Mouse (Mus musculus): ENCODE measurements around the gene Slc25a3. TPM values are rescaled to one million over a fixed set of nuclear protein-coding genes. Genes with fewer than 3 reads are reported as not detected.

Slc25a3 gene
- total and polyA plus RNA-seq, 2 experiments from 2014 or later = 1,847 to 2,043 TPM

GRCm38 (mm10) chr10:91101936-91102335, 21.9 kb downstream of the Slc25a3 start:
- DNase-seq (ENCODE audit: low spot score) (no peak), ATAC-seq (ENCODE audit: insufficient read depth, low read depth) (no peak)
- TF ChIP-seq CTCF (IDR thresholded peaks at IDR 0.05; ENCODE audit: low read depth) = no peak
- TF ChIP-seq EP300 (IDR thresholded peaks at IDR 0.05; ENCODE audit: low read depth) = no peak
- 90% methylated on average over 25 of the region's 25 CpGs for WGBS
- Histone ChIP-seq H3K4me1 (ENCODE audit: control insufficient read depth, insufficient read depth) (no peaks in the 10 kb centered on the region), H3K4me3 (ENCODE audit: low read depth, low read length) (no peak overlapping the region), H3K36me3 (replicated peaks; ENCODE audit: control insufficient read depth, insufficient read depth, low read length) (peaks cover 13% of the 10 kb centered on the region), H3K27ac (ENCODE audit: low read depth) (no peak overlapping the region), H3K4me2 (ENCODE audit: low read depth, low read length) (no peak overlapping the region), H3K9ac (replicated peaks; ENCODE audit: low read depth, low read length) (no peak overlapping the region), H3K27me3 (ENCODE audit: control insufficient read depth, insufficient read depth, low read length) (no peaks in the 10 kb centered on the region), H3K9me3 (replicated peaks; ENCODE audit: control insufficient read depth, low read length) (no peaks in the 10 kb centered on the region)

- Histone ChIP-seq H3K27me3 (ENCODE audit: control insufficient read depth, insufficient read depth, low read length) (no peaks in the 10 kb centered on the region), H3K9ac (replicated peaks; ENCODE audit: low read depth, low read length) (no peak overlapping the region), H3K36me3 (replicated peaks; ENCODE audit: control insufficient read depth, insufficient read depth, low read length) (peaks cover 21% of the 10 kb centered on the region), H3K4me2 (ENCODE audit: low read depth, low read length) (no peak overlapping the region), H3K4me1 (ENCODE audit: control insufficient read depth, insufficient read depth) (no peaks in the 10 kb centered on the region), H3K27ac (ENCODE audit: low read depth) (no peak overlapping the region), H3K4me3 (ENCODE audit: low read depth, low read length) (no peak overlapping the region), H3K9me3 (replicated peaks; ENCODE audit: control insufficient read depth, low read length) (no peaks in the 10 kb centered on the region)
- DNase-seq (ENCODE audit: low spot score) (no peak), ATAC-seq (ENCODE audit: insufficient read depth, low read depth) (no peak)
- 91% methylated on average over 1 of the region's 1 CpGs for WGBS
- TF ChIP-seq EP300 (IDR thresholded peaks at IDR 0.05; ENCODE audit: low read depth) (no peak), CTCF (IDR thresholded peaks at IDR 0.05; ENCODE audit: low read depth) (no peak)
Observed at GRCm38 (mm10) chr10:91100101-91100500, 23.8 kb downstream of the Slc25a3 start.

GRCm38 (mm10) chr10:91098056-91098455, 25.8 kb downstream of the Slc25a3 start:
- DNase-seq (ENCODE audit: low spot score) = no peak
- Histone ChIP-seq H3K4me3 (ENCODE audit: low read depth, low read length) (no peak overlapping the region), H3K36me3 (replicated peaks; ENCODE audit: control insufficient read depth, insufficient read depth, low read length) (peaks cover 34% of the 10 kb centered on the region), H3K9ac (replicated peaks; ENCODE audit: low read depth, low read length) (no peak overlapping the region), H3K27ac (ENCODE audit: low read depth) (no peak overlapping the region), H3K4me1 (ENCODE audit: control insufficient read depth, insufficient read depth) (no peaks in the 10 kb centered on the region), H3K27me3 (ENCODE audit: control insufficient read depth, insufficient read depth, low read length) (no peaks in the 10 kb centered on the region), H3K4me2 (ENCODE audit: low read depth, low read length) (no peak overlapping the region), H3K9me3 (replicated peaks; ENCODE audit: control insufficient read depth, low read length) (no peaks in the 10 kb centered on the region)
- no peak for TF ChIP-seq EP300 (IDR thresholded peaks at IDR 0.05; ENCODE audit: low read depth)
- no peak for TF ChIP-seq CTCF (IDR thresholded peaks at IDR 0.05; ENCODE audit: low read depth)
- ATAC-seq (ENCODE audit: insufficient read depth, low read depth) = no peak
- 92% methylated on average over 8 of the region's 8 CpGs for WGBS

- DNase-seq (ENCODE audit: low spot score) = no peak
- H3K4me1 ChIP-seq (ENCODE audit: control insufficient read depth, insufficient read depth) = no peaks in the 10 kb centered on the region
- H3K9me3 ChIP-seq (replicated peaks; ENCODE audit: control insufficient read depth, low read length) = no peaks in the 10 kb centered on the region
- no peaks in the 10 kb centered on the region for H3K27me3 ChIP-seq (ENCODE audit: control insufficient read depth, insufficient read depth, low read length)
- WGBS = 84% methylated on average over 15 of the region's 15 CpGs
- ATAC-seq (ENCODE audit: insufficient read depth, low read depth) = no peak
- no peak overlapping the region for H3K4me3 ChIP-seq (ENCODE audit: low read depth, low read length)
- no peak overlapping the region for H3K27ac ChIP-seq (ENCODE audit: low read depth)
- H3K9ac ChIP-seq (replicated peaks; ENCODE audit: low read depth, low read length) = no peak overlapping the region
- peaks cover 26% of the 10 kb centered on the region for H3K36me3 ChIP-seq (replicated peaks; ENCODE audit: control insufficient read depth, insufficient read depth, low read length)
- no peak overlapping the region for H3K4me2 ChIP-seq (ENCODE audit: low read depth, low read length)
- TF ChIP-seq CTCF (IDR thresholded peaks at IDR 0.05; ENCODE audit: low read depth) (no peak), EP300 (IDR thresholded peaks at IDR 0.05; ENCODE audit: low read depth) (no peak)
Observed at GRCm38 (mm10) chr10:91094251-91095104, 29.4 kb downstream of the Slc25a3 start.

- H3K27me3 ChIP-seq (ENCODE audit: control insufficient read depth, insufficient read depth, low read length) = no peaks in the 10 kb centered on the region
- peaks cover 26% of the 10 kb centered on the region for H3K36me3 ChIP-seq (replicated peaks; ENCODE audit: control insufficient read depth, insufficient read depth, low read length)
- no peak overlapping the region for H3K9ac ChIP-seq (replicated peaks; ENCODE audit: low read depth, low read length)
- no peaks in the 10 kb centered on the region for H3K9me3 ChIP-seq (replicated peaks; ENCODE audit: control insufficient read depth, low read length)
- no peak for ATAC-seq (ENCODE audit: insufficient read depth, low read depth)
- no peaks in the 10 kb centered on the region for H3K4me1 ChIP-seq (ENCODE audit: control insufficient read depth, insufficient read depth)
- DNase-seq (ENCODE audit: low spot score) = no peak
- TF ChIP-seq CTCF (IDR thresholded peaks at IDR 0.05; ENCODE audit: low read depth) (no peak), EP300 (IDR thresholded peaks at IDR 0.05; ENCODE audit: low read depth) (no peak)
- H3K4me3 ChIP-seq (ENCODE audit: low read depth, low read length) = no peak overlapping the region
- 86% methylated on average over 4 of the region's 4 CpGs for WGBS
- H3K27ac ChIP-seq (ENCODE audit: low read depth) = no peak overlapping the region
- H3K4me2 ChIP-seq (ENCODE audit: low read depth, low read length) = no peak overlapping the region
Observed at GRCm38 (mm10) chr10:91092812-91093211, 31.0 kb downstream of the Slc25a3 start.

All from heart, postnatal 0 days (tissue).